Mouse (Mus musculus): ENCODE data around the gene Trim31.

- TF ChIP-seq POLR2A (IDR thresholded peaks at IDR 0.05; ENCODE audit: insufficient read length, low read depth) (no peak), POLR2AphosphoS2 (IDR thresholded peaks at IDR 0.05; ENCODE audit: insufficient read length, low read depth) (no peak), MAX (IDR thresholded peaks at IDR 0.05; ENCODE audit: low read depth) (no peak), MYOG (IDR thresholded peaks at IDR 0.05; ENCODE audit: control insufficient read depth in 1 of 3, insufficient read depth in 1 of 3, insufficient read length in 2 of 3, low read depth in 2 of 3) (no peak)
These were observed 46.3 kb upstream of the Trim31 start for GRCm38 (mm10) chr17:36851627-36852026.

Data from myocyte (in vitro differentiated cells).